Mouse (Mus musculus) layer of hippocampus, adult 18-20 months (tissue): ENCODE data around the gene Stom. TPM values are rescaled to one million over a fixed set of nuclear protein-coding genes. Genes with fewer than 3 reads are reported as not detected.

Experiments
- DNase-seq, 2 experiments: peaks; one replicate each; pipeline ENCODE4 v3.0.0; 2022; ENCODE audit warnings: low spot score in 2 of 2
- long read RNA-seq: library from polyadenylated mRNA; stranded (forward); transcript quantifications from one replicate; pipeline ENCODE4 v2.0.0, GENCODE M21; 2021
- total RNA-seq, 2 experiments: library from RNA; stranded (reverse); gene quantifications; 2 replicates each; pipeline ENCODE4 v1.2.3; 2021

Stom gene
- total RNA-seq = 10 to 100 TPM in 1 of 2 experiments, 1 to 10 TPM in 1; 8.3 to 10.2 TPM
- long read RNA-seq, transcript Stom-201 (7 exons, 2,787 nt) = major isoform, 16 of 17 reads
- long read RNA-seq, partial matches to known transcripts = 0 of 17 reads
- long read RNA-seq, other reads (novel, unspliced or antisense) = 1 of 17 reads

GRCm38 (mm10) chr2:35336388-35337280 lies at the start of gene Stom:
Stom (minus strand) TSS chr2:35336976.
- DNase-seq = peak; percentile 95 to 96

GRCm38 (mm10) chr2:35385441-35385871 lies 48.7 kb upstream of the Stom start:
- DNase-seq = no peak

- no peak for DNase-seq
Observed at GRCm38 (mm10) chr2:35379306-35379705, 42.5 kb upstream of the Stom start.

GRCm38 (mm10) chr2:35377600-35377999 lies 40.8 kb upstream of the Stom start:
- no peak for DNase-seq

GRCm38 (mm10) chr2:35373003-35373402 lies 36.2 kb upstream of the Stom start:
- no peak for DNase-seq

GRCm38 (mm10) chr2:35370686-35371085 lies 33.9 kb upstream of the Stom start:
- DNase-seq = no peak

GRCm38 (mm10) chr2:35367629-35368028 lies 30.9 kb upstream of the Stom start, which contains the start of gene 4930568D16Rik:
4930568D16Rik (minus strand) TSS chr2:35367729.
- no peak for DNase-seq

- DNase-seq = no peak
Observed at GRCm38 (mm10) chr2:35349184-35349583, 12.4 kb upstream of the Stom start.

- no peak for DNase-seq
Observed at GRCm38 (mm10) chr2:35345984-35346383, 9.2 kb upstream of the Stom start.

- no peak for DNase-seq
Observed at GRCm38 (mm10) chr2:35342605-35343004, 5.8 kb upstream of the Stom start.

- DNase-seq = no peak
Observed at GRCm38 (mm10) chr2:35338707-35339106, 1.9 kb upstream of the Stom start.

- DNase-seq = no peak
Observed at GRCm38 (mm10) chr2:35338036-35338435, 1.3 kb upstream of the Stom start.

GRCm38 (mm10) chr2:35337419-35337818 lies 643 bp upstream of the Stom start:
- DNase-seq = no peak

- no peak for DNase-seq
Observed at GRCm38 (mm10) chr2:35335620-35336019, 1.2 kb downstream of the Stom start.

- no peak for DNase-seq
Observed at GRCm38 (mm10) chr2:35333670-35334069, 3.1 kb downstream of the Stom start.

GRCm38 (mm10) chr2:35331205-35331604 lies 5.6 kb downstream of the Stom start:
- no peak for DNase-seq

GRCm38 (mm10) chr2:35329061-35329460 lies 7.7 kb downstream of the Stom start:
- DNase-seq = no peak

- DNase-seq = no peak
Observed at GRCm38 (mm10) chr2:35328064-35328792, 8.5 kb downstream of the Stom start.

- DNase-seq = no peak
Observed at GRCm38 (mm10) chr2:35327583-35327982, 9.2 kb downstream of the Stom start.

GRCm38 (mm10) chr2:35326931-35327330 lies 9.8 kb downstream of the Stom start:
- no peak for DNase-seq

GRCm38 (mm10) chr2:35325930-35326329 lies 10.8 kb downstream of the Stom start:
- DNase-seq = no peak
